21 mouse cellular contexts compared by ENCODE assay signal in genomic region chrX:135948699-135949437, GRCm38 (mm10). TPM values are rescaled to one million over a fixed set of nuclear protein-coding genes. Genes with fewer than 3 reads are reported as not detected.
A peak's percentile ranks its signal among the peaks of the same experiment; 100 is the strongest.
DNase-seq lines count a peak whose midpoint lies in the region; ATAC-seq lines count a peak whose summit lies in the region.
"Had no signal": no experiment of that assay in that cellular context is flagged by ENCODE, and none has a peak within 500 bp of the region (broad histone marks: within the 10 kb centered on the region; RNA-seq: fewer than 3 reads in every experiment).

No protein-coding gene starts in this region.

- H3K9ac ChIP-seq in forebrain, embryonic 11.5 days (ENCODE audit: low read length) = no peak overlapping the region
- no peak overlapping the region for H3K9ac ChIP-seq in forebrain, embryonic 14.5 days (ENCODE audit: low read length)
- no peak overlapping the region for H3K9ac ChIP-seq in midbrain, embryonic 14.5 days (replicated peaks; ENCODE audit: low read length)
- H3K9ac ChIP-seq in liver, embryonic 12.5 days = no peak overlapping the region
- H3K9ac ChIP-seq: intestine, embryonic 15.5 days; limb, embryonic 13.5 days; liver, postnatal 0 days had no signal

- H3K4me2 ChIP-seq in forebrain, embryonic 11.5 days (ENCODE audit: low read depth, low read length, severe bottlenecking) = no peak overlapping the region
- H3K4me2 ChIP-seq in forebrain, embryonic 14.5 days (ENCODE audit: low read length) = no peak overlapping the region
- H3K4me2 ChIP-seq in midbrain, embryonic 14.5 days (ENCODE audit: low read length) = no peak overlapping the region
- H3K4me2 ChIP-seq in liver, embryonic 12.5 days = no peak overlapping the region
- H3K4me2 ChIP-seq: intestine, embryonic 15.5 days; limb, embryonic 13.5 days had no signal

- ATAC-seq in forebrain, embryonic 11.5 days (replicated peaks; ENCODE audit: low FRiP score) = 0 out of 2 replicates have a peak, but pooled peaks have one; percentile 33
- ATAC-seq in forebrain, embryonic 14.5 days = peak; percentile 63
- no peak; the same call in 1 of the 2 replicates for ATAC-seq in midbrain, embryonic 14.5 days (ENCODE audit: low FRiP score, low TSS enrichment)
- no peak for ATAC-seq in liver, embryonic 12.5 days
- ATAC-seq: intestine, embryonic 15.5 days; liver, postnatal 0 days had no signal

- 67% methylated on average over 1 of the region's 1 CpGs for WGBS in forebrain, embryonic 11.5 days
- WGBS in forebrain, embryonic 10.5 days = 70% methylated on average over 1 of the region's 1 CpGs
- WGBS in forebrain, embryonic 14.5 days = 31% methylated on average over 1 of the region's 1 CpGs
- WGBS in midbrain, embryonic 14.5 days = 38% methylated on average over 1 of the region's 1 CpGs
- 78% methylated on average over 1 of the region's 1 CpGs for WGBS in liver, embryonic 12.5 days (ENCODE audit: insufficient replicate concordance)

- no peaks in the 10 kb centered on the region for H3K27me3 ChIP-seq in forebrain, embryonic 11.5 days (ENCODE audit: control insufficient read depth, insufficient read depth, low read length)
- 0 out of 2 replicates have a peak, but pooled peaks cover 4% of the 10 kb centered on the region for H3K27me3 ChIP-seq in forebrain, embryonic 10.5 days (ENCODE audit: poor library complexity, severe bottlenecking)
- H3K27me3 ChIP-seq in forebrain, embryonic 14.5 days (replicated peaks; ENCODE audit: control insufficient read depth, insufficient read depth, low read length) = no peaks in the 10 kb centered on the region
- H3K27me3 ChIP-seq in midbrain, embryonic 14.5 days (ENCODE audit: control insufficient read depth, insufficient read depth, low read length) = no peaks in the 10 kb centered on the region
- H3K27me3 ChIP-seq in liver, embryonic 12.5 days (replicated peaks) = no peaks in the 10 kb centered on the region
- H3K27me3 ChIP-seq: CH12.LX; intestine, embryonic 15.5 days; limb, embryonic 13.5 days had no signal

- no peaks in the 10 kb centered on the region for H3K9me3 ChIP-seq in forebrain, embryonic 11.5 days (ENCODE audit: control insufficient read depth, low read length)
- no peaks in the 10 kb centered on the region for H3K9me3 ChIP-seq in forebrain, embryonic 10.5 days
- H3K9me3 ChIP-seq in forebrain, embryonic 14.5 days (replicated peaks; ENCODE audit: control insufficient read depth, low read length) = no peaks in the 10 kb centered on the region
- no peaks in the 10 kb centered on the region for H3K9me3 ChIP-seq in midbrain, embryonic 14.5 days (ENCODE audit: control insufficient read depth, low read length)
- H3K9me3 ChIP-seq in liver, embryonic 12.5 days (replicated peaks) = no peaks in the 10 kb centered on the region
- H3K9me3 ChIP-seq: intestine, embryonic 15.5 days; limb, embryonic 13.5 days had no signal

- H3K4me3 ChIP-seq in forebrain, embryonic 11.5 days (ENCODE audit: low read depth, low read length) = no peak overlapping the region
- no peak overlapping the region for H3K4me3 ChIP-seq in forebrain, embryonic 10.5 days
- no peak overlapping the region for H3K4me3 ChIP-seq in forebrain, embryonic 14.5 days (ENCODE audit: low read depth, low read length)
- H3K4me3 ChIP-seq in midbrain, embryonic 14.5 days (replicated peaks; ENCODE audit: low read depth, low read length) = no peak overlapping the region
- no peak overlapping the region for H3K4me3 ChIP-seq in liver, embryonic 12.5 days
- H3K4me3 ChIP-seq: intestine, embryonic 15.5 days; limb, embryonic 13.5 days had no signal

- no peak for DNase-seq in forebrain, embryonic 11.5 days (ENCODE audit: low spot score)
- no peak for DNase-seq in forebrain, embryonic 10.5 days (ENCODE audit: extremely low spot score, low spot score)
- DNase-seq in R1 (ENCODE audit: low read depth, low spot score) = peak; percentile 36
- peak; percentile 64 for DNase-seq in forebrain, embryonic 14.5 days (ENCODE audit: low spot score)
- peak; percentile 57 for DNase-seq in midbrain, embryonic 14.5 days
- no peak for DNase-seq in ovary, postnatal 14 days (ENCODE audit: low spot score)
- DNase-seq in adrenal gland, adult 8-10 months = no peak
- DNase-seq: adrenal gland, adult 2 months; cerebellum, postnatal 14 days; heart, adult 11 months; kidney, postnatal 14 days; layer of hippocampus, postnatal 36 days; liver, postnatal 0 days; lung, postnatal 36 days; right cerebral cortex, postnatal 4 days; thymus, postnatal 4 days had no signal

- no peaks in the 10 kb centered on the region for H3K4me1 ChIP-seq in forebrain, embryonic 11.5 days (replicated peaks; ENCODE audit: control insufficient read depth, insufficient read depth, low read length)
- H3K4me1 ChIP-seq in forebrain, embryonic 10.5 days = no peaks in the 10 kb centered on the region
- H3K4me1 ChIP-seq in forebrain, embryonic 14.5 days (ENCODE audit: control insufficient read depth, insufficient read depth, low read length) = no peaks in the 10 kb centered on the region
- no peaks in the 10 kb centered on the region for H3K4me1 ChIP-seq in midbrain, embryonic 14.5 days (ENCODE audit: control insufficient read depth, insufficient read depth, low read length)
- no peaks in the 10 kb centered on the region for H3K4me1 ChIP-seq in liver, embryonic 12.5 days
- H3K4me1 ChIP-seq: intestine, embryonic 15.5 days; limb, embryonic 13.5 days had no signal

- H3K27ac ChIP-seq in forebrain, embryonic 11.5 days (ENCODE audit: low read depth, low read length) = 0 out of 2 replicates have a peak overlapping the region, but pooled peaks have one; percentile 2
- H3K27ac ChIP-seq in forebrain, embryonic 10.5 days = no peak overlapping the region
- peak overlapping the region; percentile 58 for H3K27ac ChIP-seq in forebrain, embryonic 14.5 days (ENCODE audit: low read depth, low read length)
- H3K27ac ChIP-seq in midbrain, embryonic 14.5 days (replicated peaks; ENCODE audit: low read depth, low read length) = peak overlapping the region; percentile 67
- H3K27ac ChIP-seq in liver, embryonic 12.5 days = no peak overlapping the region
- H3K27ac ChIP-seq: intestine, embryonic 15.5 days; limb, embryonic 13.5 days had no signal

- H3K36me3 ChIP-seq in forebrain, embryonic 11.5 days (ENCODE audit: control insufficient read depth, insufficient read depth, low read length) = no peaks in the 10 kb centered on the region
- no peaks in the 10 kb centered on the region; the same call in 1 of the 2 replicates for H3K36me3 ChIP-seq in forebrain, embryonic 10.5 days (replicated peaks)
- no peaks in the 10 kb centered on the region for H3K36me3 ChIP-seq in forebrain, embryonic 14.5 days (ENCODE audit: control insufficient read depth, insufficient read depth, low read length)
- H3K36me3 ChIP-seq in midbrain, embryonic 14.5 days (ENCODE audit: control insufficient read depth, insufficient read depth, low read length) = no peaks in the 10 kb centered on the region
- H3K36me3 ChIP-seq in liver, embryonic 12.5 days = no peaks in the 10 kb centered on the region
- H3K36me3 ChIP-seq: intestine, embryonic 15.5 days; limb, embryonic 13.5 days had no signal

RNA-seq across cellular contexts. Expression of gene Arxes2, which starts 44.8 kb away (rescaled TPM):
- polyA plus RNA-seq in forebrain, embryonic 11.5 days (2014; fragmentation: Nextera tagmentation; extraction: Ambion mirVana) = 117 and 122 TPM in 2 replicates
- polyA plus RNA-seq in forebrain, embryonic 10.5 days (2016; fragmentation: Nextera tagmentation; extraction: Ambion mirVana) = 99.3 and 104 TPM in 2 replicates
- 206 and 225 TPM in 2 replicates for polyA plus RNA-seq in forebrain, embryonic 14.5 days (2014; fragmentation: Nextera tagmentation; extraction: Ambion mirVana)
- polyA plus RNA-seq in midbrain, embryonic 14.5 days (2014; fragmentation: Nextera tagmentation; extraction: Ambion mirVana) = 312 and 337 TPM in 2 replicates
- 35.6 and 38.7 TPM in 2 replicates for polyA plus RNA-seq in liver, embryonic 12.5 days (2016; fragmentation: Nextera tagmentation; extraction: Ambion mirVana)
- total RNA-seq in adrenal gland, adult 8-10 months (2022) = 10 to 100 TPM; 18.5 to 35.9 (median 27.9) TPM
- total RNA-seq: monocyte, adult 5-6 weeks had no signal

Comparison
In these comparisons a context has a peak if more than half of its experiments do, and no peak if none do; other contexts are left out.
1. DNase-seq: peak in R1 (single experiment), forebrain, embryonic 14.5 days (single experiment) and midbrain, embryonic 14.5 days (single experiment); none in forebrain, embryonic 11.5 days (single experiment), forebrain, embryonic 10.5 days (single experiment), ovary, postnatal 14 days (single experiment) and adrenal gland, adult 8-10 months (single experiment).
2. H3K27ac ChIP-seq: peak in forebrain, embryonic 11.5 days (single experiment), forebrain, embryonic 14.5 days (single experiment) and midbrain, embryonic 14.5 days (single experiment); none in forebrain, embryonic 10.5 days (single experiment) and liver, embryonic 12.5 days (single experiment).
3. ATAC-seq: peak in forebrain, embryonic 11.5 days (single experiment) and forebrain, embryonic 14.5 days (single experiment); none in midbrain, embryonic 14.5 days (single experiment) and liver, embryonic 12.5 days (single experiment).